Mouse (Mus musculus): ENCODE measurements around the gene Fancg.

Gene Fancg

DNA sequence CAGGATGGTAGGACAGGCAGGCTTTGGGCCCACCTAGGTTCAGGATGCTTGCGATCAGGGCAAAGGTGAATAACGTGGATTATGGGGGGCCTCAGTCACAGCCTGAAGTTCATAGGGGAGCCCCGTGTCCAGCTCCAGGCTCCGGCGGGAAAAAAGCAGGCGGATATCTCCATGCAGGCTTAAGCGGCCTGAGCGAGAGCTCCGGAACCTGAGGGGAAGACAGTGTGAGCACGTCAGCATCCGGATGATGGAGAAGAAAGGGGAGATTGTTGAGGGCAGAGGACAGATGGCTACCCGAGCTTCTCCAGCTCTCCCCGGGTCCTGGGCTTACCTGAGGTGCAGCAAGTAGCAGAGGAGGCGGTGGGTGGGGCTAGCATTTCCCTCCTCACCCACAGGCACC lies 23.2 kb upstream of the Fancg start:
- no peak for DNase-seq (ENCODE audit: low spot score in 2 of 2)

- DNase-seq (ENCODE audit: low spot score in 2 of 2): no peak
These were observed 22.2 kb upstream of the Fancg start for GRCm38 (mm10) chr4:43032501-43032900.

DNA sequence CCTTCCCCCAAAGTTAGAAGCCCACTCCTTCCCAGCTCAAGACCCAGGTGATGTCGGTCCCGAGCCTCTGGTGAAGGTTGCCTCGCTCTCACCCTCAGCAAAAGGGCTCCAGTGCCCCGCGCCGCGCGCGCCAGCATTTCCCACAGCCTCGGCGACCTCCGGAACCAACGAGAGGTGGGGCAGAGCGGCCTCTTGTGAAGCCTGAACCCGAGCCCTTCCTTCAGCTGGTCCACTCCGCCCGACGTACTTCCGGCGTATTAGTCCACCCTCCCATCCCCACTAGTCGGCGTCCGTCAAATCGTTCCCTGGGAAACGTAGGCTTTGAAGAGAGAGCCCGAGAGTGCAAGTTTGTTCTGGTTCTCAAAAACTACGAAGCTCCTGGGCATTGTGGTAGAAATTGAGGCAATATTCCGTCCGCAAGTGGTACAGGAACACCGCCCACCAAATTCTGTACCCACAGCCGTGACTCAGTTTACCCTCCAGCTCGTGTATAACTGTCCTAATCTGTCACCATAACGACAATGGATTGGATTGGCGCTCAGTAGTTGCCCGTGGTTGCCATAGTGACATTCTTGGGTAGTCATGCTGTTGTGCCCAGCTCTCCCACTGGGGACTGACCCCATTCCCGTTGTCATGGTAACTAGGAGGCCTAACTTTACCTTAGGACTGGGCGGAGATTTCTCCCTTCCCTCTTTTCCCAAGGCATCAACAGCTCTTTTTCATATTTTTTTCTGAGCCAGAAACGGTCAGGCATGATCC lies 21.1 kb upstream of the Fancg start, which contains the start of gene Stoml2:
TSS of gene Stoml2 (minus strand) at position 474 of the 759 bp plus-strand sequence.
- DNase-seq (ENCODE audit: low spot score in 2 of 2): peak; percentile 82 to 88

DNA sequence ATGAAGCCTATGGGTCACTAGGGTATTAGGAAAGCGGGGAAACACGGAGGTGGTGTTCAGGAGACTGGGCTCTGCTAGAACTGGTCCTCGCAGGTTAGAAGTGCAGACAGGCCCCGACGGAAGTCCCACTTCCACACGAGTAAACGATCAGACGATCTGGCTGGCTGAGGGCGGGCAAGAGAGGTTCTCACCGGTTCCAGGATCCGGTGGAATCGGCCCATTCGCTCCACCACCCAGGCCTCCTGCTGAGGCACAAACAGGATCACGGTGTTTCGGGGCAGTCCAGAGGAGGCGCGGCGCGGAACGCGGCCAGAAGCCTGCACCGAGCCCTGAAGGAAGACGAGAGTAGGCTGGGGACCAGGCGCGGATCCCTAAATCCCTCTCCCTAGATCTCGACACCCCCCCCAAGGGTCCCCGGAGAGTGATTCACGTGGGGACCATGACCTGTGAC lies 20.5 kb upstream of the Fancg start:
- no peak for DNase-seq (ENCODE audit: low spot score in 2 of 2)

GRCm38 (mm10) chr4:43030352-43030751 lies 20.0 kb upstream of the Fancg start:
- no peak for DNase-seq (ENCODE audit: low spot score in 2 of 2)

DNA sequence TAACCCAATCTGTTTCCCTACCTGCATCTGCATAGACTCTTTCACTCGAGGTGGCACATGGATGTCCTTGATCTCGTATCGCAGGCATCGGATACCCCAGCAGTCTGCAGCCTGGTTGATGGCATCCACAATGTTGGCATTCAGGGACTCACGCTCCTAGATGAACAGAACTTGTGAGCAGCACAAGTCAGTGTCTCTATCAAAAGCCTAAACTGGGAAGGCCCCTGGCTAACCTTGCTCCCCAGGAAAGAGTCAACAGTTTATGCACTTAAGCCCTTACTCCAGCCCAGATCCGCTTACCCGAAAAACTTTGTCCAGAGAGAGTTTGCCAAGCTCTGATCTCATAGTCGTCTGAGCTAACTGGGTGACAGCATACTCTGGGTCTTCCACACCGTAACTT lies 19.4 kb upstream of the Fancg start:
- no peak for DNase-seq (ENCODE audit: low spot score in 2 of 2)

- no peak for DNase-seq (ENCODE audit: low spot score in 2 of 2)
These were observed 18.8 kb upstream of the Fancg start for GRCm38 (mm10) chr4:43029121-43029520.

DNA sequence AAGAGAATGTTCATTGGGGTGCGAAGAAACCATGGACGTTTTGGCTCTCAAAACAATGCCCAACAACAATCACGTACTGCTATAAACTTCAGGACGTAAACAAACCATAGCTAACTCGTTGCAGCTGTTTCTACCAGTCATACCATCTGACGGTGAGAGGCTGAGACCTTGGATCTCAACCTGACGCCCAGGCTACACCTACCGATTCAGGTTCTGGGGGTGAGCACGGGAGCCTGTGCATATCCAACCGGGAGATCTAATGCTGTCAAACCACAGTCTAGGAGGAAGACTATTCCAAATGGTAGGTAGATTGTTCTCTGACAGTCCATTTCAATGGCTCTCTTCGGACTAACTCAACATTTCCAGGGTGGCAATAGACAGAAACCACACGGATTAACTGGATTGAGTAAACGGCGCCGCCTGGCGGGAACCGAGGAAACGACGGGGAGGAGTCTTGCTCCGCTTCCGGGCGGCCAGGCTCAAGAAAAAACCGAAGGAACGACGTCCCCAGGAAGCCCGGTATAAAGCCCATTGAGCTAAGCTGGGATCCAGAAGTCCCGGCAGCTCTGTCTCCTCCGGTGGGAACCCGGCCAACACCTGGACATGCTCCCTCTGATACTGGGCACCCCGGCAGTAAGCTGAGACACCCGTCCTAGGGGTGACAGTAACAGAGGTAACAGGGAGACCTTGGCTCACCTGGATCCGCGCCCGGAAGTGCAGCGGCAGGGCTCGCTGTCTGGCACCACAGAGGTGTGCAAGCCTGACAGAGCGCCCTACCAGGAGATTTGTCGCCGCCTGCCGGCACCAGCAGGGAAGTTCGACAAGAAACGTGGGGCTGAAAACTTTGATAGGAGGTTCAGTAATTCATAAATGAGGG lies 15.0 kb upstream of the Fancg start, which contains the start of gene Pigo:
TSS of gene Pigo (minus strand) at position 736 of the 877 bp plus-strand sequence.
- peak; percentile 85 to 89 for DNase-seq (ENCODE audit: low spot score in 2 of 2)

DNA sequence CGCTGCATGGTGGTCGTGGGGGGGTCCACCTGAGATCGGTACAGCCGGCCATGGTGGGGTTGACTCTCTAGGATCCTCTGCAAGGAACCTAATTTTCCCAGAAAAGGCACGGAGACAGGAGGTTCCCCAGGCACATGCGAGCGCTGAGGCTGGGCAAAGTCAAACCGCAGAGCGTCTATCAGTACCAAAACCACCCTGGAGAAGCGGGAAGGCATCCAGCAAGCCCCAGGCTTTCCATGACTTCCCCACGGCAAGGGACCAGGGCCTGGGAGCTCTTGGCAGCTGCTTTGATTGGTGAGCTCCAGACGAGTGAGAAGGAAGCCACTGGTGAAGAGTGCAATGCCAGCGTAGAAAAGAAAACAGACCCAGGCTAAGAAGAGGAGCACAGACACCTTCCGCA lies 14.4 kb upstream of the Fancg start:
- DNase-seq (ENCODE audit: low spot score in 2 of 2): no peak

DNA sequence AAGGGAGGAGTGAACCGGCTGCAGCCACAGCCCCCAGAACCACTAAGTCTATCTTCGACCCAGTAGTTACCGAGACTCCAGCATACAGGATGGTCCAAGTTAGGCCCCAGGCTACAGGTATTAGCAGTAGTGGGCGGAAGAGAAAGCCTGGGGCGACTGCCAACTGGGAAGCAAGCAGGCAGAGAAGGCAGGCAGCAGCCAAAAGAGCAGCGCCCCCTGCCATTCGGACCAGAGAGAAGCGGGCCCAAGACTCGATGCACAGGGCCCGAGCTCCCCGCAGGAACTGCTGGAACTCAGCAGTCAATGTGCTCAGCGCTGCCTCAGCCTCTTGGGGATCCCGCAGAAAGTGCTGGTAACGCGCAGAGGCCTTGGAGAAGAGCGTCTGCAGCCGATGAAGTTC lies 11.0 kb upstream of the Fancg start:
- no peak for DNase-seq (ENCODE audit: low spot score in 2 of 2)

GRCm38 (mm10) chr4:43020876-43021275 lies 10.6 kb upstream of the Fancg start:
- DNase-seq (ENCODE audit: low spot score in 2 of 2): no peak

DNA sequence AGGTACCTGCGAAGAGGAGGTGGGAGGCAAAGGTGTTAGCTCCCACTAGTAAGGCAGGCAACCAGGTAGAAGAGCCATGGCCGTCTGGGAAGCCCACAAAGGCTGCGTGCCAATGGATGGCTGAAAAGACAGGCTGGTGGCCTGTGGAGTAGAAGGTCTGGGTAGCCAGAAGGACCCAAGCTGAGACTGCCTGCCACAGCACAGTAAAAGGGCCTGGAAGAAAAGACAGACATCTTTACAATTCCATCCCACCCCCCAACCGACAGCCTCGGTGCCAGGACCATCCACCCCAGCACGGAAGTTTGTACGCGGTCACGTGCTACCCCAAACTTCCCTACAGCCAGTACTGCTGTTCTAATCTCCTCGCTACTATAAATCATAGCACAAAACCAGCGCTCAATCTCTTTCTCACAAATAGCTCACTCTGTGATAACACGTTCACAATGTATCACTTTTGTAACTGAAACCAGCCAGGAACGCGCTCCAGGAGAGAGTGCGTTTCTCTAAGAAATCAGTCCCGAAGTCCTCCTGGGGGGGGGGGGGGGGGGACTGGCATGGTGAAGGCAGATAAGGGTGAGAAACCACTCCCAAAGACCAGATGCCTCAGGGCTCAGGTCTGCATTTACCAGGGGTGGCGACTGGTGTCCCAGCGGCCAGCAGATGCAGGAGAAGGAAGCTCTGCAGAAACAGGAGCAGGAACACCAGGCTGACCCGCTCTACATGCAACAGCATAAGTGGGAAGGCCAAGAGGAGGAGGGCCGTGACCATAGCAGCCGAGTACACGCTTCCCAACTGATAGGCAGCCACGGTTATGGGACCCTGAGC lies 9.5 kb upstream of the Fancg start:
- DNase-seq (ENCODE audit: low spot score in 2 of 2): no peak

GRCm38 (mm10) chr4:43019176-43019575 lies 8.9 kb upstream of the Fancg start:
- DNase-seq (ENCODE audit: low spot score in 2 of 2): no peak

- no peak for DNase-seq (ENCODE audit: low spot score in 2 of 2)
These were observed 7.8 kb upstream of the Fancg start for GRCm38 (mm10) chr4:43018156-43018555.

DNA sequence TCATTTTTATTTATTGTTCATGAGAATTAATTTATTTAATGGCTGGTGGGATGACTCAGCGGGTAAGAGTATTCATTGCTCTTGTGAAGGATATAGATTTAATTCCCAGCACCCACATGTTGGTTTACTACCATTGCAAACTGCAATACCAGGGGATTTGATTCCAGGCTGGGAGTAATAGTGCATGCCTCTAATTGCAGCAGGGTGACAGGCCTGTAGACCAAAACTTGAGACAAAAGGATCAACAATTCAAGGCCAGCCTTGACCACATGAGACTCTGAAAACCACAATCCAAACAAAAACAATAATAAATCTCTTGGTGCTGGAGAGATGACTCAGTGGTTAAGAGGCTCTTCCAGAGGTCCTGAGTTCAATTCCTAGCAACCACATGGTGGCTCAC lies 1.8 kb upstream of the Fancg start:
- DNase-seq (ENCODE audit: low spot score in 2 of 2): no peak

DNA sequence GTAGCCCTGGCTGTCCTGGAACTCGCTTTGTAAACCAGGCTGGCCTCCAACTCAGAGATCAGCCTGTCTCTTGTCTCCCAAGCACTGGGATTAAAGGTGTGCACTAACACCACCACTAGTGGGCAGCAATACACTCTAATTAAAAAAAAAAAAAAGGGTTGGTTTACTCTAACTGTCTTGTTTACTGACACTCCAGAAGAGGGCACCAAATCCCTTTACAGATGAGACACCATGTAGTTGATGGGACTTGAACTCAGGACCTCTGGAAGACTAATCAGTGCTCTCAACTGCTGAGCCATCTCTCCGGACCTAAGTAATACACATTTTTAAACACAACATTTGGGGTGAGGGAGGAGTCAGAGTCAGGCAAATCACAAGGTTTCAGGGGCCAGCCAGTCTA lies 4.5 kb downstream of the Fancg start:
- DNase-seq (ENCODE audit: low spot score in 2 of 2): no peak

DNA sequence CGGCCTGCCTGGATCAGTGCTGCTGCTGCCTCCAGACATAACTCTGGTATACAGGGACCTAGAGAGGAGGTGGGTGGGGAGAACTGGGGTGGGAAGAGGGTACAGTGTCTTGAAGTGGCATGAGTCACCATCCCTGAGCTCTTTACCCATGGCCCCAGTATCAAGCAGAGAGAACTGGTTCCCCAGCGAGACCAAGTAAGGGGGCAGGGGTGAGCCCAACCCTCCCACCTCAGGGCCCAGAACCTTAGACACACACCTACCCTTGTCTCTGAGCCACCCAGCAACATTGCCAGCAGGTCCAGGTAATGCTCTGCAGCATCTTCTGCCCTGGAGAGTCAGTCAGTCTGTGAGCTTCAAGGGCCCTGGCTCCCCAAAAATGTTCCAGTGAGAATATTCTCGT lies 5.4 kb downstream of the Fancg start:
- DNase-seq (ENCODE audit: low spot score in 2 of 2): no peak

DNA sequence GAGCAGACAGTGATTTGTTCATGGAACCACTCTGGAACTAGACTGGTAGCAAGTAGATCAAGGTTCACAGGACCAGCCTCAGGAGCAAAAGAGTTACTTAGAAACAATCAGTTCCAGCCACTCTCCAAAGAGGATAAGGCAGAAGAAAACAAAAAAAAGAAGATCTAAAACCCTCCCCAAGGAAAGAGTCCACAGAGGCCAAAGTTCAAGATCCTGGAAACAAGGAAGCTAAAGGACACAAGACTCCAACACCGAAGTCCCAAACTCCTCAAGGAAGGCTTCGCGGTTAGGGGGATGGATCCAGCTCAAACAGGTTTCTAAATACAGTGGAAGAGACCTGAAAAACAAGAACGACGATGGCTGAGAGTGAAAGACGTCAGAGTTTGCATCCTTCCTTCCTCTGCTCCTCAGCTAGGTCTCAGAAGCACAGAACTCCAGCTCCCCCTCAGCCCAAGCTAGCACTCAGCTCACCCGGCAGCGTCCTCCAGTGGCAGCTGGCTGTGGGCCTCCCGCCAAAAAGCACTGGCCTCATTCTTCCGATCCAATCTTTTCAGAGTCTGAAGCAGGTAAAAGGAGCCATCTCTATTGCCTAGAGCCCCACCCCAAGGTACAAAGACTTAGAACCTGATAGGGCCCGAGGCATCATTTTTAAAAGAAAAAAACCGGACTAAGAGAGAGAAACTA lies 7.4 kb downstream of the Fancg start:
- no peak for DNase-seq (ENCODE audit: low spot score in 2 of 2)

DNA sequence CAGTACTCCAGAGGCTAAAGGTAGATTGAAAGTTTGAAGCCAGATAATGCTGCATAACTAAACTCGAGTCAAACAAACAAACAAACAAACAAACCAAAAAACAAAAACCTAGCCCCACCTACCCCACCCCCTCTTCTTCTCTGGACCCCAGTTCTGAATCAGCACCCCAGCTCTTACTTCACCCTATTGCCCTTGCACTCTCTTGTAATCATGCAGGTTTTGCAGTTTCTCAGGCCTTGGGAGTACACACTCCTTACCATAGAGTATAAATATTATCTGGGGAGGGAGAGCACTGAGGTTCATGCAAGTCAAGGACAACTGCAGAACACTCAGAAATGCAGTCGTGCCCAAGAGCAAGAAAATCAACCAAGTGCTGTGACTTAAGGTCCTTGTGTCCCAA lies 9.0 kb downstream of the Fancg start:
- no peak for DNase-seq (ENCODE audit: low spot score in 2 of 2)

- peak; percentile 98 for DNase-seq (ENCODE audit: low spot score in 2 of 2)
These were observed 9.9 kb downstream of the Fancg start, which contains the start of gene Vcp for GRCm38 (mm10) chr4:43000141-43000986. TSS of gene Vcp (minus strand) at chr4:43000507.

All from spleen, postnatal 14 days (tissue).